Mouse (Mus musculus): Measurements from ENCODE around the gene Glt6d1.

DNA sequence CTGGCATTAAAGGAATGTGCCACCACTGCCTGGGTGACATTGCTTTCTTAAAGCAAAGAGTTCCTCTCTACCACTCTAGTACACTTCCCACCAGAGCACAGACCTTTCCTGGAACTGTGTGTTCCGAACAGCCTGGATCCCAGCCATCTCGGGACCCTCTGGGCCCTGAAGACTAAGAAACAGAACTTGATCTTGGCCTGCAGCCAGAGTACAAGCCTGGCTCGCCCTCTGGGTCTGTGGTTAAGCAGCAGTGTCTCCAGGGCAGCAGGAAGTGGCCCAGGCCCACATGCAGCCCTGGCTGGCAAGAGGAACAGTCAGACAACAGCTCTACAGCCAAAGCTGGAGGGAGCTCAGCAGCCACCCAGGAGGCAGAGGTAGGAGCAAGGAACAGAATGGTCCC lies 37.0 kb upstream of the Glt6d1 start:
- TF ChIP-seq CTCF (IDR thresholded peaks at IDR 0.05; ENCODE audit: low read depth, low read length) (no peak), GATA2 (IDR thresholded peaks at IDR 0.05; ENCODE audit: borderline replicate concordance, low read depth, low read length) (no peak), GATA1 (IDR thresholded peaks at IDR 0.05; ENCODE audit: borderline replicate concordance, low read length) (no peak), TAL1 (conservative IDR thresholded peaks at IDR 0.05; ENCODE audit: low read depth, low read length) (no peak), POLR2AphosphoS5 (IDR thresholded peaks at IDR 0.05; ENCODE audit: insufficient replicate concordance, low read depth, low read length) (no peak)
